Mouse (Mus musculus): ENCODE data around the gene Tbcb.

GRCm38 (mm10) chr7:30197592-30198129, 34.4 kb downstream of the Tbcb start:
- TF ChIP-seq CTCF (IDR thresholded peaks at IDR 0.05; ENCODE audit: insufficient read depth, low read depth, low read length) (no peak), POLR2A (IDR thresholded peaks at IDR 0.05; ENCODE audit: insufficient read depth, low read depth, low read length) (no peak)
